In genomic region chr13:63719351-63720207, GRCm38 (mm10) we compare ENCODE assay signal across 8 mouse cellular contexts.
DNase-seq lines count a peak whose midpoint lies in the region; ATAC-seq lines count a peak whose summit lies in the region.
"Had no signal": no experiment of that assay in that cellular context is flagged by ENCODE, and none has a peak within 500 bp of the region (broad histone marks: within the 10 kb centered on the region; RNA-seq: fewer than 3 reads in every experiment).

No protein-coding gene starts in this region.

- DNase-seq in R1 (ENCODE audit: low read depth, low spot score): peak; percentile 38
- DNase-seq in embryo, embryonic 9.5 days (ENCODE audit: extremely low spot score): peak; percentile 55
- DNase-seq in lung, postnatal 10 days: peak; percentile 83
- no peak for DNase-seq in urinary bladder, postnatal 10 days (ENCODE audit: low spot score)
- no peak for DNase-seq in left cerebral cortex, adult 18-20 months (ENCODE audit: low spot score in 2 of 2)
- DNase-seq in T-cell, adult 2 months (ENCODE audit: low spot score): no peak

- H3K9me3 ChIP-seq in kidney, embryonic 14.5 days (ENCODE audit: control insufficient read depth, low read length): no peaks in the 10 kb centered on the region

- no peak overlapping the region for H3K4me2 ChIP-seq in kidney, embryonic 14.5 days (replicated peaks; ENCODE audit: low read depth, low read length)

- H3K36me3 ChIP-seq in kidney, embryonic 14.5 days (ENCODE audit: control insufficient read depth, insufficient read depth, low read length): no peaks in the 10 kb centered on the region

- WGBS in kidney, embryonic 14.5 days: 23% methylated on average over 8 of the region's 8 CpGs

- no peaks in the 10 kb centered on the region for H3K27me3 ChIP-seq in kidney, embryonic 14.5 days (ENCODE audit: control insufficient read depth, insufficient read depth, low read length)

- no peak overlapping the region for H3K9ac ChIP-seq in kidney, embryonic 14.5 days (ENCODE audit: low read depth, low read length)

- no peak overlapping the region for H3K4me3 ChIP-seq in kidney, embryonic 14.5 days (ENCODE audit: low read length)
- H3K4me3 ChIP-seq: erythroblast, embryonic 14.5 days had no signal

- H3K27ac ChIP-seq in kidney, embryonic 14.5 days (ENCODE audit: low read depth, low read length): peak overlapping the region; percentile 8; the same call in 1 of the 2 replicates

- ATAC-seq in kidney, embryonic 14.5 days (ENCODE audit: low FRiP score, low TSS enrichment): peak; percentile 76; the same call in 1 of the 2 replicates

- peaks cover 5% of the 10 kb centered on the region; the same call in 1 of the 2 replicates for H3K4me1 ChIP-seq in kidney, embryonic 14.5 days (ENCODE audit: control insufficient read depth, insufficient read depth, low read length)

Comparison
In these comparisons a context has a peak if more than half of its experiments do, and no peak if none do; other contexts are left out.
1. DNase-seq: peak in R1 (single experiment), embryo, embryonic 9.5 days (single experiment) and lung, postnatal 10 days (single experiment); none in urinary bladder, postnatal 10 days (single experiment), left cerebral cortex, adult 18-20 months (0 of 2) and T-cell, adult 2 months (single experiment).